Mouse (Mus musculus) bone marrow macrophage, adult 2 months (primary cell): ENCODE data around the gene Batf3. TPM values are rescaled to one million over a fixed set of nuclear protein-coding genes. Genes with fewer than 3 reads are reported as not detected.
"Not testable (repeated sequence)": the region's sequence is repeated elsewhere in the genome, so short reads cannot be mapped to it uniquely, and the experiment has no call there.

Source experiments
- H3K27ac ChIP-seq: 2 replicates; pipeline ENCODE4 v1.5.1; 2012; ENCODE audit warnings: low read depth, low read length; ENCODE audit not compliant: insufficient read depth
- H3K4me1 ChIP-seq: 2 replicates; pipeline ENCODE4 v1.6.1; 2012; ENCODE audit warnings: low read length; ENCODE audit not compliant: control insufficient read depth, insufficient read depth
- H3K4me3 ChIP-seq: 2 replicates; pipeline ENCODE4 v1.5.1; 2012; ENCODE audit warnings: mild to moderate bottlenecking, low read length, moderate library complexity; ENCODE audit not compliant: insufficient read depth
- CTCF ChIP-seq: IDR thresholded peaks from 2 replicates; pipeline ENCODE4 v1.5.1; 2012; ENCODE audit warnings: low read depth, mild to moderate bottlenecking, low read length, moderate library complexity
- POLR2A ChIP-seq: IDR thresholded peaks from 2 replicates; pipeline ENCODE4 v1.6.1; 2012; ENCODE audit warnings: mild to moderate bottlenecking, low read depth, low read length, borderline replicate concordance
- polyA plus RNA-seq: library from polyadenylated mRNA; stranded (reverse); fragments of >200 nt; gene quantifications from 2 replicates; pipeline ENCODE4 v1.2.4, GENCODE M21; 2012; ENCODE audit not compliant: missing spikeins, insufficient read depth, insufficient read length

The Batf3 gene
- polyA plus RNA-seq, 1 experiment: 7.0 TPM

DNA sequence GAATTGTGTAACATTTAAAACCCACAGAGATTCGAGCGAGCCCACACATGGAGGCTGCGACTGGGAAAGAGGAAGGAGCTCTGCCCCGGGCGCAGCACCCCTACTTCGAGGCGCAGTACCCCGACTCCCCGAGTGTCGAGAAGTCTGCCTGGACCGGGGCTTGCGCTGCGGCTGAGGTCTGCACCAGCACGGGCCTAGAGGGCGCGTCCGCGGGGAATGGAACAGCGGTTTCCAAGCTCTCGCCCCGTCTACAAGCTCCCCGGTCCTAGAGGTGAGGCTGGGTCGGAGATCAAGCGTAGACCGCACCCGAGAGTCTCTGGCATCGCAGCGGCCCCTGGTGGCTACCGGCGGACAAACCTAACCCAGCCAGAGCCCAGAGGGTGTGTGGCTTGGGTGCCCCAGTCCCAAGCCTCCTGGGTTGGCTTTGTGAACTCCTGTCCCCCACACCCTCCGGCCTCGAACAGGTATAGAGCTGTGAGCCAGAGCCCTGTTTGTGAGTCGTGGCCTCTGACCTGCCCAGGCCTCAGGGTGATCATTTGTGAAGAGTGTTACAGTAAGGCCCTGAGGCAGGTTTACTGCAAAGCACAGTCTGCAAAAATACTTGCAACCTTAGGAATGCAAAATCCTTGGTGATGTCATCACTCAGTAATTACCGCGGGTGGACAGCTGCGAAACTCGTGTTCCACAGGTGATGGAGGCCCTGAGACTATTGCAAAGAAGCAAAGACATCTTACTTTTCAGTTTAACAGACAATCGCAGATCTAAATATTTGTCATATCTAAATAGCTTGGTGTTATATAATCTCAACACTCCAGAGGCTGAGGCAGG, 28.4 kb downstream of the Batf3 start:
- peaks cover 35% of the 10 kb centered on the region for H3K4me1 ChIP-seq
- TF ChIP-seq CTCF: peak; percentile 68
- TF ChIP-seq POLR2A: no peak
- peak overlapping the region; percentile 39 for H3K27ac ChIP-seq
- peak overlapping the region; percentile 65 for H3K4me3 ChIP-seq

DNA sequence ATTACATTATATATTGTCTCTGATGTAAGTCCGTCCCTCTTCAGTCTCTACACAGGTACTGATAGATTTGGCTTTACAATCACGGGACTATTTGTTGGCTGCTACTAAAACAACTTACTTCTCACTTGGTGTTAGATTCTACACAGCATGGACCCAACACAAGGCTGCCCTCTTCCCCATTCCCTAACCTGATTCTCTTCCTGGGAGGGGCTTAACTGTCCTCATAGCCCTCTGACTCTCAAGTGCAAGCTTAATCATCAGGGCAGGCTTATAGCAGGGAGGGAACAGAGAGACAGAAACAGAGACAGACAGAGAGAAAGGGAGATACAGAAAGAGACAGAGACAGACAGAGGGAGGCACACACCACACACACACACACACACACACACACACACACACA, 34.0 kb downstream of the Batf3 start:
- TF ChIP-seq POLR2A: no peak
- TF ChIP-seq CTCF: no peak
- no peak overlapping the region for H3K4me3 ChIP-seq
- no peak overlapping the region for H3K27ac ChIP-seq
- H3K4me1 ChIP-seq: peaks cover 23% of the 10 kb centered on the region

DNA sequence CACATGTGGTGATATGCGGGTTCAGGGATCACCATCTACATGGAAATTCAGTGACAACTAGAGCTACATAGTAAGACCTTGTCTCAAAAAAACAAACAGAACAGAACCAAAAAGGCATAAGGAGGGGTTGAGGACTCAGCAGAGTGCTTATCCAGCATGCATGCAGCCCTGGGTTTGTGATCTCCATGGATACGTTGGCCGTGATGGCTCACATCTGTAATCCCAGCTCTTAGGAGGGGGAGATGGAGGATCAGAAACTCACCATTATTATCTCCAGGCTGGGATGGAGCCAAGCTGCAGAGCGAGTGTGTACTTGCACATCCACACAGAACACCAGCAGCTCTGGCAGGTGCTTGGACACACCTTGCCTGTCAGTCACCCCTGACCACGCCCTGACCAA, 34.6 kb downstream of the Batf3 start:
- H3K4me1 ChIP-seq: peaks cover 23% of the 10 kb centered on the region
- TF ChIP-seq POLR2A (no peak), CTCF (no peak)
- H3K4me3 ChIP-seq: no peak overlapping the region
- H3K27ac ChIP-seq: no peak overlapping the region

DNA sequence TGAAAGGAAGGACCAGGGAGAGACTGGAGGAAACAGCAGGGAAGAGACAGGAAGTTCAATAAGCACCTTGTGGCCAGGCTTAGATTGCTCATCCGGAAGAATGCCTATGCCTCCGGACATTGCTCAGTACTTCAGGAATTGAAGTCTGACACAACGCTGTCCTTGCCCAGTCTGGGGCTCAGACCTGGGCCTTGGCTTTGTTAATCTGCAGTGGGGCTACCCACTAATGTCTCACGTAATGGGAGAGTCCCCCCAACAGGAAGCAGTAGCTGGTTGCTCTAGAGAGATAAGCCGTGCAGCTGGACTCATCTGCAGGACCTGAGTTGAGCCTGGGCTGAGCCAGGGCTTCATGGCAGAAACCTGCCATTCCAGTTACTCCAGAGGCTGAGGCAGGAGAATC, 35.3 kb downstream of the Batf3 start:
- TF ChIP-seq CTCF: no peak
- TF ChIP-seq POLR2A: no peak
- Histone ChIP-seq H3K27ac (no peak overlapping the region), H3K4me1 (peaks cover 23% of the 10 kb centered on the region), H3K4me3 (no peak overlapping the region)

DNA sequence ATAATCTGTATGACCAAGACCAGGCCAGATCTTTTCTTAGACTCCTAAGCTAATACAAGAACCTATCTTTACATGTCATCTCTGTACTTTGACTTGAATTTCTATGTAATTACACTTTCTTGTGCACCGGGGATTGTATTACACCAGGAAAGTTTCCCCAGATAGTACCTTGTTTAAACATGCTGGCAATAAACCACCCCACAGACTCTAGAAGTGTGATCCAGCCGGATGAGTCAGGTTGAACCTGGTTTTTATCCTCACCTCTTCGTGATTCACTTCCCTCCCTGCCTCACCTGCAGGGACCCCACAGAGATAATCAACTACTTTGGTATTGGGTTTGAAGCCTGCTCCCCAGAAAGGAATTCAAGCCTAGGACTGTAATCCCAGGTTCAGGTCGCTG, 37.8 kb downstream of the Batf3 start:
- TF ChIP-seq CTCF (no peak), POLR2A (no peak)
- Histone ChIP-seq H3K4me3 (no peak overlapping the region), H3K27ac (no peak overlapping the region), H3K4me1 (peaks cover 29% of the 10 kb centered on the region)

DNA sequence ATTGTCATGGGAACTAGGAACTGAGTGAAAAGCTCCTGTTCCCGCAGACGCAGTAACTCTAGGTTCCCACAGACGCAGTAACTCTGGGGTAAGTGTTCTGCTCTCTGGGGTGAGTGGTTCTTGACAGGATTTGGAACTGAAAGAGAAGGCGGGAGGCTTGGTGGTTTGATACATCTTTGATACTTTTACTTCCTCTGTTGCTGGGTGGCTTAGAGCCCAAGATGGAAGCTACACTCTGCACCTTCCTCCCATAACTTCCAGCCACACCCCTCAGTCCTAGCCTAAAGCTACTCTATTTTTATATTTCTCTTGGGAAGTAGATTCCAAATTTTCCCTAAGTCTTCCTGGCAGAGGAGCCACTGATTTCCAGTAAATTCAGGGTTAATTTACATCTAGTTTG, 40.8 kb downstream of the Batf3 start:
- Histone ChIP-seq H3K27ac (no peak overlapping the region), H3K4me3 (no peak overlapping the region), H3K4me1 (peaks cover 6% of the 10 kb centered on the region)
- TF ChIP-seq CTCF (no peak), POLR2A (no peak)

DNA sequence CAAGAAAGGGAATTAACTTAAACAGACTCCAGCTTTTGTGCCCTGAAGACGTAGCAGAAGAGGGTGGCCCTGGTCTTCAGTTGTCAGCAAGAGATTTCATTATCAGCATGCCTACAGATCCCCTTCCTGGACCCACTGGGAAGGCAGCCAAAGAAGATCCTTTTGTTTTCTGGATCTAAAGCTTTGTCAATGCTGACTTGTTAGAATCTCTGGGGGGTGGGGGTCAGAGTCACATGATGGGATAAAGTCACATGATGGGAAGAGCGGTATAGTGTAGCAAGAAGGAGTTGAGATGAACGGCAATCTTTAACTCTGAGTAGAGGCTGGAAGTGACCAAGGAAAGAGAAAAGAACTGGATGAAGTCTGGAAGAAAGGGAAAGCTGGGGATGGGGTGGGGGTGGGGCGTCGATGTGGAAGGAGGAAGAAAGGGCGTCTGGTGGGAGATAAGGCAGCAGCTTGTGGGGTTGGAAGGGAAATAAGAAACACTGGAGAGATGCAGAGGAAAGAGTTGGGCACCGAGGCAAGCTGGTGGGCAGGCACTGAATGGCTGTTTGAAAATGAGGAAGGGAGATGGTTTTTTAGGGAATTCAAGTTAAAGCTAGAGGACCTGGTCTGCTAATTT, 41.3 kb downstream of the Batf3 start:
- Histone ChIP-seq H3K4me1 (peaks cover 6% of the 10 kb centered on the region), H3K4me3 (no peak overlapping the region), H3K27ac (no peak overlapping the region)
- TF ChIP-seq CTCF: no peak
- TF ChIP-seq POLR2A: no peak

DNA sequence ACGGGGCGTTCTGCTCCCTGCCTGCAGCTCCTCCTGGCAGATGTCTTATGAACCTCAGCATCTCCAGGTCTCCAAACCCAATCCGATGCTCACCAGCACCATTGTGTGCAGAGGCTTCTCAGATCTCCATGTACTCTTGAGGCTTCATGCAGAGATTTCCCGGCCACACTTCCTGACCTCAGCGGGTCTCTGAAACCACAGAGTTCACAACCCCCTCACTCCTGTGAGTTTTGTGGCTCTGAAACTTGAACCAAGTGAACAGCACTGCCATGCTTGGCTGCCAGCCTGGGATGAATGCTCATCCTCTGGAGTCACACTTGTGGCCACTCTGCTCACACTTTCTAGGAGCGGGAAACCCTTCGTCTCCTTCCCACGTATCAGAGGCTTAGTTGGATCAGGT, 43.3 kb downstream of the Batf3 start:
- H3K4me3 ChIP-seq: no peak overlapping the region
- peaks cover 6% of the 10 kb centered on the region for H3K4me1 ChIP-seq
- H3K27ac ChIP-seq: no peak overlapping the region
- TF ChIP-seq CTCF (no peak), POLR2A (no peak)

DNA sequence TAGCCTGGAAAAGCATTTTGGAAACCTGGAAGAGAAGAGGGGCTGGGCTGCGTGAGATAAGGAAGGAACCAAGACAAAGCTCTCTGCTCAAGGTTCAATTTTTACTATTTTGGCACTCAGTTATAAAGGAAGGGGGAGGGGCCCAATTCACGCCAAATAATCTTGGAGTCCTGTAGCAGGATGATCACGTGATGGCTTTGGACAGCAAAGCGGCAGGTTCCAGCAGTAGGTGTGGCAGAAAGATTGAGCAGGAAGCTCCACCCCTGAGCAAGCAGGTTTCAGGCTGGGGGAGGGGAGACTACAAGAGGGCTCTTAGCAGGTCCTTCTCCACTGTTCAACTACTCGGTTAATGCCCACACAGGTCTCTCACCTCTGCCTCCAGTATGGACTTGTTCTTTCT, 51.8 kb downstream of the Batf3 start:
- not testable (repeated sequence) for H3K4me3 ChIP-seq, H3K27ac ChIP-seq
- H3K4me1 ChIP-seq: peaks cover 11% of the 10 kb centered on the region

DNA sequence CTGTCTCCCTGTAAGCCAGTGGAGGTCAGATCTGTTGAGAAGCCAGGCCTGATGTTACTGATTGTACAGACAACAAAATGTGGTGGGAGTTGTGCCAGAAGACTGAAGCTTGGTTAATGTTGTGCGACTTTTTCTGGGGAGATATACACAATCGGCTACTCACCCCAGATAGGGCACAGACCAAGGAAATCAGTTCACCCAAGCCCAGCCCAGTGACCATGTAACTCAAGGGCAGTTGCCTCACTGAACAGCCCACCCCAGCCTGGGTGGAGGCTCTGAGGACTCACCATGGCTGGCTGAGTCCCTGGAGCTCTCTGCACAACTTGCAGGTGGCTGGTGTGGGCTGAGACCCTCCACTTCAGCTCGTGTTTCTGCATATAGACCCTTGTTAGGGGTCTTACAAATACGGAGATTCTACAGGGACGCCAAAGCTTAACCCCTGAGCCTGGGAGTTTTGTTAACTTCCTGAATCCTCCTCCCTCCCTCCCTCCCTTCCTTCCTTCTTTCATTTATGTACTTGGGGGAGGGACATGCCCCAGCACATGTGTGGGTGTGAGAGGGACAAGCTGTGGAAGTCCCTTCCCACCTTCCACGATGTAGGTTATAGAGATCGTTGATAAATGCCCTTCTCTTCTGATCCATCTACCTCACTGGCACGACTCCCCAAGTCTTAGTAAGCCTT, 53.4 kb downstream of the Batf3 start:
- Histone ChIP-seq H3K4me3 (no peak overlapping the region), H3K4me1 (peaks cover 11% of the 10 kb centered on the region), H3K27ac (no peak overlapping the region)
- TF ChIP-seq CTCF: no peak
- TF ChIP-seq POLR2A: no peak
